Mouse (Mus musculus) cortical plate, adult 2 months (tissue): ENCODE data around the gene Decr2.

Experiments
- CTCF ChIP-seq: fragments of 200-500 bp; IDR thresholded peaks from 2 replicates; pipeline ENCODE4 v1.5.1; 2011; ENCODE audit warnings: mild to moderate bottlenecking, control low read depth, low read length; ENCODE audit not compliant: insufficient read depth; ENCODE audit errors: extremely low read depth
- POLR2A ChIP-seq: fragments of 200-500 bp; IDR thresholded peaks from 2 replicates; pipeline ENCODE4 v1.6.1; 2011; ENCODE audit warnings: mild to moderate bottlenecking, low read length, control low read depth; ENCODE audit not compliant: insufficient read depth; ENCODE audit errors: extremely low read depth

- TF ChIP-seq POLR2A = no peak
- TF ChIP-seq CTCF = no peak
These were observed 20.0 kb downstream of the Decr2 start for GRCm38 (mm10) chr17:26070136-26070535.
